Mouse (Mus musculus) kidney, embryonic 16.5 days (tissue): ENCODE data around the gene H2-Ob. TPM values are rescaled to one million over a fixed set of nuclear protein-coding genes. Genes with fewer than 3 reads are reported as not detected.
A peak's percentile ranks its signal among the peaks of the same experiment; 100 is the strongest.
"Not testable (repeated sequence)": the region's sequence is repeated elsewhere in the genome, so short reads cannot be mapped to it uniquely, and the experiment has no call there.

Experiments
- ATAC-seq: fragments of 200-750 bp; cut with Nextera tagmentation; 2 replicates; pipeline ENCODE4 v1.8.0; 2017; ENCODE audit warnings: moderate TSS enrichment; ENCODE audit not compliant: low FRiP score, low TSS enrichment
- H3K27ac ChIP-seq: fragments of 300-500 bp; sonication (generic); 2 replicates; pipeline ENCODE4 v1.5.1; 2014; ENCODE audit warnings: low read length
- H3K27me3 ChIP-seq: fragments of 300-500 bp; sonication (generic); 2 replicates; pipeline ENCODE4 v1.6.1; 2014; ENCODE audit warnings: low read length, control low read depth, mixed read lengths; ENCODE audit not compliant: insufficient read depth
- H3K36me3 ChIP-seq: fragments of 300-500 bp; sonication (generic); 2 replicates; pipeline ENCODE4 v1.6.1; 2014; ENCODE audit warnings: low read length, control low read depth, mixed read lengths; ENCODE audit not compliant: insufficient read depth
- H3K4me1 ChIP-seq: fragments of 300-500 bp; sonication (generic); 2 replicates; pipeline ENCODE4 v1.6.1; 2014; ENCODE audit warnings: low read length, control low read depth, mixed read lengths; ENCODE audit not compliant: insufficient read depth
- H3K4me2 ChIP-seq: fragments of 300-500 bp; sonication (generic); replicated peaks from 2 replicates; pipeline ENCODE4 v1.6.1; 2014; ENCODE audit warnings: low read depth, low read length
- H3K4me3 ChIP-seq: fragments of 300-500 bp; sonication (generic); 2 replicates; pipeline ENCODE4 v1.5.1; 2014; ENCODE audit warnings: mild to moderate bottlenecking, low read length
- H3K9ac ChIP-seq: fragments of 300-500 bp; sonication (generic); replicated peaks from 2 replicates; pipeline ENCODE4 v1.6.1; 2014; ENCODE audit warnings: low read length
- H3K9me3 ChIP-seq: fragments of 300-500 bp; sonication (generic); 2 replicates; pipeline ENCODE4 v1.6.1; 2016; ENCODE audit warnings: low read length, control low read depth
- WGBS: fragments of 180-500 bp; shearing (Covaris S2); extraction: QIAGEN DNeasy Blood & Tissue Kit; methylation state at CpG from one replicate; pipeline ENCODE4 v1.1.7; 2014; 5-methylcytosine and 5-hydroxymethylcytosine counted together
- polyA plus RNA-seq: library from polyadenylated mRNA; unstranded; fragments of >200 nt; fragmentation: Nextera tagmentation; extraction: Ambion mirVana; gene quantifications from 2 replicates; pipeline ENCODE4 v1.2.1, GENCODE M21; 2015

Gene H2-Ob
- polyA plus RNA-seq, 1 experiment from 2014 or later: 0.27 TPM

DNA sequence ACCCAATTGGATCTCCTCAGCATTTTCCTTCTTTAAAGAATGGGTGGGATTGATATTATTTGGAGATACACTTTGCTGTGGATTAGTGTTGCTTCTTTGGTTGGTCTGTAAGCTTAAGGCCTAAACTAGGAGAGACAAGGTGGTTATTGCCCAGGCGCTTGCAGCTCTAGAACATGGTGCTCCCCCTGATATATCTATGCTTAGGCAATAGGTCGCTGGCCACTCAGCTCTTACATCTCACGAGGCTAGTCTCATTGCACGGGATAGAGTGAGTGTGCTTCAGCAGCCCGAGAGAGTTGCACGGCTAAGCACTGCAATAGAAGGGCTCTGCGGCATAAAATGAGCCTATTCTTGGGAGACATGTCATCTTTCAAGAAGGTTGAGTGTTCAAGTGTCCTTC lies 6.7 kb upstream of the H2-Ob start:
- H3K27me3 ChIP-seq, H3K9ac ChIP-seq, H3K4me2 ChIP-seq, H3K9me3 ChIP-seq, H3K36me3 ChIP-seq, ATAC-seq, H3K4me3 ChIP-seq, H3K4me1 ChIP-seq, H3K27ac ChIP-seq: not testable (repeated sequence)
- WGBS: 96% methylated on average over 4 of the region's 7 CpGs

GRCm38 (mm10) chr17:34234926-34235325 lies 3.8 kb upstream of the H2-Ob start:
- Histone ChIP-seq H3K27ac (no peak overlapping the region), H3K4me2 (no peak overlapping the region), H3K27me3 (no peaks in the 10 kb centered on the region), H3K9ac (no peak overlapping the region), H3K36me3 (no peaks in the 10 kb centered on the region), H3K4me3 (no peak overlapping the region), H3K9me3 (no peaks in the 10 kb centered on the region), H3K4me1 (no peaks in the 10 kb centered on the region)
- ATAC-seq: 0 out of 2 replicates have a peak, but pooled peaks have one; percentile 42
- WGBS: 29% methylated on average over 9 of the region's 9 CpGs

GRCm38 (mm10) chr17:34236691-34237090 lies 2.0 kb upstream of the H2-Ob start:
- H3K4me2 ChIP-seq: no peak overlapping the region
- 78% methylated on average over 5 of the region's 5 CpGs for WGBS
- 0 out of 2 replicates have a peak, but pooled peaks cover 1% of the 10 kb centered on the region for H3K9me3 ChIP-seq
- no peak overlapping the region for H3K4me3 ChIP-seq
- no peak overlapping the region for H3K9ac ChIP-seq
- no peak for ATAC-seq
- H3K4me1 ChIP-seq: no peaks in the 10 kb centered on the region
- no peak overlapping the region for H3K27ac ChIP-seq
- H3K36me3 ChIP-seq: no peaks in the 10 kb centered on the region
- no peaks in the 10 kb centered on the region for H3K27me3 ChIP-seq

- Histone ChIP-seq H3K4me2 (no peak overlapping the region), H3K4me3 (no peak overlapping the region), H3K36me3 (no peaks in the 10 kb centered on the region), H3K27me3 (no peaks in the 10 kb centered on the region), H3K9ac (no peak overlapping the region), H3K9me3 (0 out of 2 replicates have a peak, but pooled peaks cover 4% of the 10 kb centered on the region), H3K4me1 (no peaks in the 10 kb centered on the region), H3K27ac (no peak overlapping the region)
- WGBS: 77% methylated on average over 3 of the region's 3 CpGs
- ATAC-seq: no peak
Observed at GRCm38 (mm10) chr17:34237741-34238140, 962 bp upstream of the H2-Ob start.

DNA sequence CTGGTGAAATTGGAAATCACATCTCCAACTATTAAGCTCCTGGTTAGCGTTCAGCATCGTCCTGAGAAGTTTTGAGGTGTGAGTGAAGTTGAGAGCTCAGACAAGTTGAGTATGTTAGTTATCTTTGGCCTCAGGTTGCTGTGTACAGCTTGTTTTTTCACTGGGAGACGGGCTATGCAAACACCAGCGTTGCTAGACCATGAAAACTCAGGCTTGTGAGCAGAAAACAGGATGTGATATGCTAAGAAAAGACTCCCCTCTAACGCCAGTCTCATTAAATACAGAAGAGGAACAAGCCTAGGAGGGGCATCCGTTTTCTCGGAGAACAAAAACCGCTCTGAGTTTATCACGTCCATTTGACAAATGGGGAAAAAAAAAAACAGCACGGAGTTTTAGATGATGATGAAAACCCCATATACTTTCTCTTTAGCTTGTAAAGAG lies 918 bp downstream of the H2-Ob start:
- Histone ChIP-seq H3K9ac (no peak overlapping the region), H3K27me3 (no peaks in the 10 kb centered on the region), H3K4me1 (no peaks in the 10 kb centered on the region), H3K27ac (peak overlapping the region; percentile 35; the same call in 1 of the 2 replicates), H3K36me3 (no peaks in the 10 kb centered on the region), H3K9me3 (0 out of 2 replicates have a peak, but pooled peaks cover 4% of the 10 kb centered on the region), H3K4me3 (no peak overlapping the region), H3K4me2 (no peak overlapping the region)
- ATAC-seq: no peak
- WGBS: 48% methylated on average over 10 of the region's 10 CpGs

- H3K27me3 ChIP-seq: no peaks in the 10 kb centered on the region
- no peak for ATAC-seq
- H3K4me1 ChIP-seq: no peaks in the 10 kb centered on the region
- H3K27ac ChIP-seq: no peak overlapping the region
- 0 out of 2 replicates have a peak, but pooled peaks cover 4% of the 10 kb centered on the region for H3K9me3 ChIP-seq
- H3K4me3 ChIP-seq: no peak overlapping the region
- H3K36me3 ChIP-seq: no peaks in the 10 kb centered on the region
- no peak overlapping the region for H3K9ac ChIP-seq
- no peak overlapping the region for H3K4me2 ChIP-seq
- 66% methylated on average over 3 of the region's 3 CpGs for WGBS
Observed at GRCm38 (mm10) chr17:34240366-34240765, 1.7 kb downstream of the H2-Ob start.

GRCm38 (mm10) chr17:34240916-34241315 lies 2.2 kb downstream of the H2-Ob start:
- 75% methylated on average over 6 of the region's 6 CpGs for WGBS
- no peaks in the 10 kb centered on the region for H3K4me1 ChIP-seq
- no peak for ATAC-seq
- no peak overlapping the region for H3K4me3 ChIP-seq
- no peak overlapping the region for H3K4me2 ChIP-seq
- 0 out of 2 replicates have a peak, but pooled peaks cover 4% of the 10 kb centered on the region for H3K9me3 ChIP-seq
- H3K9ac ChIP-seq: no peak overlapping the region
- no peaks in the 10 kb centered on the region for H3K36me3 ChIP-seq
- H3K27ac ChIP-seq: no peak overlapping the region
- no peaks in the 10 kb centered on the region for H3K27me3 ChIP-seq

- Histone ChIP-seq H3K36me3 (no peaks in the 10 kb centered on the region), H3K9me3 (0 out of 2 replicates have a peak, but pooled peaks cover 4% of the 10 kb centered on the region), H3K27ac (no peak overlapping the region), H3K4me3 (no peak overlapping the region), H3K27me3 (no peaks in the 10 kb centered on the region), H3K4me1 (no peaks in the 10 kb centered on the region), H3K9ac (no peak overlapping the region), H3K4me2 (no peak overlapping the region)
- WGBS: 82% methylated on average over 4 of the region's 4 CpGs
- no peak for ATAC-seq
Observed at GRCm38 (mm10) chr17:34244656-34245055, 6.0 kb downstream of the H2-Ob start.

GRCm38 (mm10) chr17:34247047-34247446 lies 8.3 kb downstream of the H2-Ob start:
- H3K4me1 ChIP-seq: no peaks in the 10 kb centered on the region; the same call in 1 of the 2 replicates
- no peak for ATAC-seq
- H3K9ac ChIP-seq: no peak overlapping the region
- H3K9me3 ChIP-seq: no peaks in the 10 kb centered on the region
- 91% methylated on average over 3 of the region's 3 CpGs for WGBS
- H3K27ac ChIP-seq: no peak overlapping the region
- no peak overlapping the region for H3K4me3 ChIP-seq
- H3K27me3 ChIP-seq: no peaks in the 10 kb centered on the region
- H3K36me3 ChIP-seq: no peaks in the 10 kb centered on the region
- no peak overlapping the region for H3K4me2 ChIP-seq

DNA sequence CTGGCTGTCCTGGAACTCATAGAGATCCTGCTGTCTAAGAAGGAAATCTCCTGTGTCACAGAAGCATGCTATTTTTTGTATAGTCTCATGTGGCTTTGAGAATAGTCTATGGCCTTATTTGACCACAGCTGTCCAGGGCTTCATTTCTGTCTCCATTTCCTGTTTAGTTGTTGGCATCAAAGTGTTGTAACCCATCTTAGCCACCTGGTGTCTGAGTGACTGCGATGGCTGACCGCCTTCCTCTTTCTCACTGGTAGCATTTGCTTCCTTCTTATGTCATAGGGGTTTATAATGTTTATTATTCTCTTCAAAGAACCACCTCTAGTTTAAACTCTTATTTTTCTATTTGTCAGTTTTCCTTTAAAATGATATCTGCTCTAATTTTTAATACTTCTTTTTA lies 10.1 kb downstream of the H2-Ob start:
- no peaks in the 10 kb centered on the region; the same call in 1 of the 2 replicates for H3K4me1 ChIP-seq
- 64% methylated on average over 2 of the region's 2 CpGs for WGBS
- H3K27ac ChIP-seq: no peak overlapping the region

More for the DNA sequence above, 10.1 kb downstream of the H2-Ob start:
- H3K36me3 ChIP-seq: no peaks in the 10 kb centered on the region
- H3K4me3 ChIP-seq: no peak overlapping the region
- no peak overlapping the region for H3K9ac ChIP-seq
- ATAC-seq: no peak
- no peaks in the 10 kb centered on the region for H3K9me3 ChIP-seq
- H3K4me2 ChIP-seq: no peak overlapping the region
- H3K27me3 ChIP-seq: no peaks in the 10 kb centered on the region
